Mouse (Mus musculus) embryonic fibroblast, embryonic 13.5 days (primary cell): ENCODE measurements around the gene Aff3. TPM values are rescaled to one million over a fixed set of nuclear protein-coding genes. Genes with fewer than 3 reads are reported as not detected.

Experiments used
- H3K27ac ChIP-seq: 2 replicates; pipeline ENCODE4 v1.5.1; 2012; ENCODE audit warnings: low read length, control low read depth, inconsistent platforms; ENCODE audit not compliant: insufficient read depth
- H3K4me1 ChIP-seq: 2 replicates; pipeline ENCODE4 v1.6.1; 2011; ENCODE audit warnings: low read length; ENCODE audit not compliant: control insufficient read depth, insufficient read depth
- H3K4me3 ChIP-seq: 2 replicates; pipeline ENCODE4 v1.5.1; 2011; ENCODE audit warnings: mild to moderate bottlenecking, control low read depth, low read length; ENCODE audit not compliant: insufficient read depth
- CTCF ChIP-seq: IDR thresholded peaks from 2 replicates; pipeline ENCODE4 v1.5.1; 2011; ENCODE audit warnings: mild to moderate bottlenecking, control low read depth, low read length, moderate library complexity, borderline replicate concordance; ENCODE audit not compliant: insufficient read depth
- POLR2A ChIP-seq: IDR thresholded peaks from 2 replicates; pipeline ENCODE4 v1.6.1; 2011; ENCODE audit warnings: low read depth, mild to moderate bottlenecking, control low read depth, low read length, moderate library complexity
- polyA plus RNA-seq: library from polyadenylated mRNA; stranded (reverse); fragments of >200 nt; gene quantifications from 2 replicates; pipeline ENCODE4 v1.2.4, GENCODE M21; 2011; ENCODE audit warnings: low read depth; ENCODE audit not compliant: missing spikeins, insufficient read length

Gene Aff3
- 8.1 and 20.0 TPM in 2 replicates for polyA plus RNA-seq

DNA sequence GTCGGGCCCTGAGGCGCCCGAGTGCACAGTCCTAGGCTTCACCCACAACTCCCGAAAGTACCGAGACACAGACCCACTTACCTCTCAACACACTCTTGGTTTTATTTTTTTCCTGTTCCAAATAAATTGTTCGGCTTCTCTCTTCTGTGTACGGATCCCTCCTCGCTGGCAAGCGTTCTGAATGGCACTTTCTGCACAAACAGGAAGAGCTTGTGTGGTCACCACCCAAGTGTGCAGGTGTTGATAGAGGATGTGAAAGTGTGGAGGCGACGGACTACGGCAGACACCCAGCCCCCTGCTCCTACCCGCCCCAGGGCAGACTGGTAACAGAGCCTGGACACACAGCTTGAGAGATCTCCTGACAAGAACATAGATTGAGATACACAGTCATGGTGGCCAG, at the start of gene Aff3:
Gene Aff3 (minus strand): TSS at position 179 of the 400 bp plus-strand sequence.
- no peak for TF ChIP-seq POLR2A
- TF ChIP-seq CTCF, result no peak
- Histone ChIP-seq H3K4me1 (0 out of 2 replicates have a peak, but pooled peaks cover 3% of the 10 kb centered on the region), H3K4me3 (no peak within 1 kb of the TSS), H3K27ac (no peak within 1 kb of the TSS)

DNA sequence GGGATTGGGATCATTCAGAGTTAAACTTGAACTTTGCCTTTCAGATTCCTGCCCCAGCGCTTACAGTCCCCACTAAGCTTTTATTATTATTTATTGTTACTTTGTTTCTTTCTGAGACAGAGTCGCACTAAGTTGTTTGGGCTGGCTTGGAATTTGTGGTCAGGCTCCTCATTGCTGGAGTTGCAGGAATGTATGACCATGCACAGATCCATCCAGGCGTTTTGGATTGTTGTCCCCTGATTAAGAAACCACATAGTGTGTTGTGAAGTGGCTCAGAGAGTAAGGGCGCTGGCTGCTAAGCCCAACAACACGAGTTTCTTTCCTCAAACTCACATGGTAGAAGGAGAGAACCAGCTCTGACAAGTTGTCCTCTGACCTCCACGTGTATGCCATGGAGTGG, 35.9 kb upstream of the Aff3 start:
- no peak for TF ChIP-seq POLR2A
- TF ChIP-seq CTCF, result no peak
- Histone ChIP-seq H3K27ac (peak overlapping the region; percentile 74), H3K4me3 (no peak overlapping the region), H3K4me1 (peaks cover 22% of the 10 kb centered on the region)

DNA sequence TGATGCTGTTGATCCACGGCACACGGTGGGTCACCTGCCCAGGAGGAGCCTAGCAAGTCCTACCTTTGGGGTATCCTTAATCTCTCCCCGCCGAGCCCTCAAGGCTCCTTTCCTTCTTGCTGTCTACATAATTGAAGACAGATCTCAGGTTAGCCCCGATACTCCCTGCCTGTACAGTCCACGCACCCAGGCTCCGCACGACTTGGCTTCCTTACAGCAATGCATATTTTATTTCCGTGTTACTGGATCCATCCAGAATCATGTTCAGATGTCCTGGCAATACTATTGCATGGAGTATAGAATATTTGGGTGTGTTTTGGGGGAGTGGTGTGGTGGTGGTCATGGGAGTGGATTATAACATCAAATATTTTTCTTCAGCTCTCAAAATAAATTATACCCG, 34.5 kb upstream of the Aff3 start:
- peaks cover 22% of the 10 kb centered on the region for H3K4me1 ChIP-seq
- no peak overlapping the region for H3K4me3 ChIP-seq
- H3K27ac ChIP-seq, result peak overlapping the region; percentile 32; the same call in 1 of the 2 replicates
- TF ChIP-seq CTCF (no peak), POLR2A (no peak)

DNA sequence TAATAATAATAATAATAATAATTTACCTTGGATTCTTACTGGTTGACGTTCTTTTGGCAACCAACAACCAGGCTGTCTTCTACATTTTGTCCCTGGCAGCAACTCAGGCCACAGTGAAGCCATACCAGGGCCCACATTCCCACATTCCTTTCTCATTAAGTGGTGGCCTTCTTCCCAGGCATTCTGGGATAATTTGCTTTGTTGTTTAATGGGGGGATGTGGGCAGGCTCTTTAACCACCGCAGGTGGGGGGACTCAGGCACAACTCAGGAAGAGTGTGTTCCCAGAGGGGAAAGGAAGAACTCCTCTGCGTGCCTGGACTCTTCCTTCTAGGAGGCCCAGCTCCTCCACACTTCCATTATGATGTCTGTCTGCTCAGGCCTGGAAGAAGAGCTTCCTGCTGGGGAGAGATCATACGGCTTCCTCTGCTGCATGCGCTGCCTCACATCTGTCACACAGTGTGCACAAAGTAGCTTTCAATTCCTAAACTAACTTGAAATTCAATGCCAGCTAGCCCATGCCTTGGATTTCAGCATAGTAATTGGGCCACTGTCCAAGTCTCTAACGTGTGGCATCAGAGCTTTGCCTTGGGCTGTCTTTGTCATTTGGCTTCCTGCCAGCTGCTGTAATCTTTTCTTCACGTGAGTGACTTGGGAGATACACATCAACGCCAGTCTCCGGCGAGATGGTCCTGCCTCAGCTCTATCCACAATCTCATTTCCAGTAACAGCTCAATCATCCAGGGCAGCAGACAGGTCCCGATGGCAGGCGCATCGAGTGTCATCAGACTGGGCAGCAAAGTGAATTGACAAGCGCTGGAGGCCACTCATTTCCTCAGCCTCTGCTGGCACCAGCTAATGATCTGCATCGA, 31.3 kb upstream of the Aff3 start:
- TF ChIP-seq CTCF (no peak), POLR2A (no peak)
- H3K27ac ChIP-seq, result no peak overlapping the region

GRCm38 (mm10) chr1:38695089-38695811, 30.5 kb upstream of the Aff3 start:
- peaks cover 13% of the 10 kb centered on the region for H3K4me1 ChIP-seq
- no peak for TF ChIP-seq CTCF
- no peak for TF ChIP-seq POLR2A
- H3K27ac ChIP-seq, result no peak overlapping the region
- no peak overlapping the region for H3K4me3 ChIP-seq

More for the DNA sequence above, 31.3 kb upstream of the Aff3 start:
- Histone ChIP-seq H3K4me1 (peaks cover 19% of the 10 kb centered on the region), H3K4me3 (no peak overlapping the region)

DNA sequence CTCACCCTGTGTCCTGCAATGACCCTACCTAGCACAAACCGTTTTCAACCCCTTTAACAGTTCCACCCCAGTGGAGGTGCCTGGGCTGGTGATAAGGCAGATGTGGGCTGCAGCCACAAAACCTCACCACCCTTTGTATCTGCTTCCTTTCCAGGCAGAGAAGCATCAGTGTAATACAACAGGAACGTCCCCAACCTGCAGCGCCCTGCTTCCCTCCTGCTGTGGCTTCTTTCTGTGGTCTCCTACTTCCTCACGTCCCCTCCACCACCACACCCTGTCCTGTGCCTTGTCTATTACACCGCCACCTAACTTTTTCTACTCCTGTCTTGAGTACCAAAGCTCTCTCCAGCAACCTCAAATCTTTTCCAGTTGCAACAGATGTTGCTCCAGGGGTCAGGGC, 29.4 kb upstream of the Aff3 start:
- no peak overlapping the region for H3K27ac ChIP-seq
- H3K4me1 ChIP-seq, result peaks cover 7% of the 10 kb centered on the region; the same call in 1 of the 2 replicates
- no peak for TF ChIP-seq CTCF
- TF ChIP-seq POLR2A, result no peak
- no peak overlapping the region for H3K4me3 ChIP-seq

DNA sequence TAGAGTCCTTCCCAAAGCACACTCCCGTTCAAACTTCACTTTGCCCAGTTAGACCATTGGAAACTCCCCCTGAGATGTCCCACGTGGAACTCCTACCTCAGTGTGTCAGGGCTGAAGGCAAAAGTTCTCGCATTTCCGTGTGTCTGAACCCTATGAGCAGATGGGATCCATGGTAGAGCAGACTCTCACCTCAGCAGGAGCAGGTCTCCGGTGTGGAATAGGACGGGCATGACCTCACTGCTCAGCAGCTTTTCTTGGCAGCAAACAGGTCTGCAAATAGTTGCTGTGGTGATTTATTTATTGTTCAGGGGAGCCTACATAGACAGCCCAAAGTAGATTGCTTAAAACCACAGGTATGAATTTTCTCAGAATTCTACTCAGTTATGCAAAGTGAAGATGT, 25.7 kb upstream of the Aff3 start:
- no peak overlapping the region for H3K27ac ChIP-seq
- no peak overlapping the region for H3K4me3 ChIP-seq
- TF ChIP-seq CTCF (no peak), POLR2A (no peak)
- H3K4me1 ChIP-seq, result no peaks in the 10 kb centered on the region

GRCm38 (mm10) chr1:38688216-38688615, 23.5 kb upstream of the Aff3 start:
- Histone ChIP-seq H3K27ac (0 out of 2 replicates have a peak overlapping the region, but pooled peaks have one; percentile 5), H3K4me3 (no peak overlapping the region)

DNA sequence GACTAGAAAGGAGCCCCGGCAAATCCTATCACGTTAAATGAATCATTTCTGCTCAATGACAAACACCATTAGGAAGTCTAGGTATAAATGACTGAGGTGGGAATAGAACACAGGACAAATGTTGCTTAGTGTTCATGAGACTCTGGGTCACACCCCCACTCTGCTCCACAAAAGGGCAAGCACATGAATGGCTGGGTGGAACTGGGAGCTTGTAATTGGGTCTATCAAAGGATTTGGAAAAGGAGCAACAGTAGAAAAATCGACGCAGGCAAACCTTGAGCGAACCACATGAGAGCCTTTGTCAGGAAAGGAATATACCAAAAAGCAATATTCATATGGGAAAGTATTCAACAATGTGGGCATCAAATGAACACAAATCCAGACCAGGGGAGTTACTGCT, 21.0 kb upstream of the Aff3 start:
- H3K4me1 ChIP-seq, result no peaks in the 10 kb centered on the region
- H3K4me3 ChIP-seq, result no peak overlapping the region
- no peak overlapping the region for H3K27ac ChIP-seq
- TF ChIP-seq POLR2A (no peak), CTCF (no peak)

More at GRCm38 (mm10) chr1:38688216-38688615, 23.5 kb upstream of the Aff3 start:
- no peak for TF ChIP-seq CTCF
- no peak for TF ChIP-seq POLR2A
- H3K4me1 ChIP-seq, result no peaks in the 10 kb centered on the region
